Mouse (Mus musculus): Measurements from ENCODE around the gene Mmp24. TPM values are rescaled to one million over a fixed set of nuclear protein-coding genes. Genes with fewer than 3 reads are reported as not detected.

Gene Mmp24
- polyA plus RNA-seq, 1 experiment from 2014 or later: 0.05 TPM

DNA sequence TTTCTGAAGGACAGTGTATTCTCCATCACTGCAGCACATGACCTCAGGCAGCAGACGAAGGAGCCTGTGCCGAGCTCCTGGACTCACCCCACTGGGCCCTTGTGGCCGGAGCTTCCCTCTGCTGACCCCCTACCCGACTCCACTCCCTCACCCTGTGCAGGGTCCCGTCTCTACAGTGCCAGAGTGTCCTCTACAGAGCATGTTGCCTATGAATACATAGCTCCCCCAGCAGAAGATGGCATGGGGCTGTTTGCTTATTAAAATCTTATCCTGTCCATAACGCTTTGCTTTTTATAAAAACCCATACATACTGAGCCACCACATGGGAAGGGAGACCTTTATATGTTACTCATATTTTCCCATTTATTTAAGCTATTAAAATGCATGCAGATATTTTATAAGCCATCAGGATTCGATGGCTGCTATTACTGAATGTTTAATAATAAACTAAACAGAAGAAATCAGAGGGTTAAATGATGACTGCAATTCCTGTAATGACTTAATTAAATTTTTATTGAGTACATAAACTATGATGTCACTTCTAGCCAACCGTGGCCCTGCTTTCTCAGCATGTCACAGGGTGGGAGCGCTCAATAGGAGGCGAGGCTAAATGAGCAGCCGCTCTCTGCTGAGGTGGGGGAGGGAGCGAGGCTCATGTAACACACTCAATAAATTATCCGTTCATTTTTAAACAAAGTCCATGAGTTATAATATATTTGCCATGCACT, 87.6 kb downstream of the Mmp24 start:
- WGBS: 85% methylated on average over 13 of the region's 13 CpGs
- Histone ChIP-seq H3K27ac (ENCODE audit: poor library complexity, severe bottlenecking) (no peak overlapping the region), H3K4me2 (no peak overlapping the region), H3K4me1 (replicated peaks) (no peaks in the 10 kb centered on the region), H3K9me3 (replicated peaks) (no peaks in the 10 kb centered on the region), H3K27me3 (replicated peaks) (no peaks in the 10 kb centered on the region), H3K9ac (no peak overlapping the region), H3K4me3 (no peak overlapping the region), H3K36me3 (peaks cover 29% of the 10 kb centered on the region)
- no peak for ATAC-seq (ENCODE audit: insufficient number of reproducible peaks, low FRiP score)

DNA sequence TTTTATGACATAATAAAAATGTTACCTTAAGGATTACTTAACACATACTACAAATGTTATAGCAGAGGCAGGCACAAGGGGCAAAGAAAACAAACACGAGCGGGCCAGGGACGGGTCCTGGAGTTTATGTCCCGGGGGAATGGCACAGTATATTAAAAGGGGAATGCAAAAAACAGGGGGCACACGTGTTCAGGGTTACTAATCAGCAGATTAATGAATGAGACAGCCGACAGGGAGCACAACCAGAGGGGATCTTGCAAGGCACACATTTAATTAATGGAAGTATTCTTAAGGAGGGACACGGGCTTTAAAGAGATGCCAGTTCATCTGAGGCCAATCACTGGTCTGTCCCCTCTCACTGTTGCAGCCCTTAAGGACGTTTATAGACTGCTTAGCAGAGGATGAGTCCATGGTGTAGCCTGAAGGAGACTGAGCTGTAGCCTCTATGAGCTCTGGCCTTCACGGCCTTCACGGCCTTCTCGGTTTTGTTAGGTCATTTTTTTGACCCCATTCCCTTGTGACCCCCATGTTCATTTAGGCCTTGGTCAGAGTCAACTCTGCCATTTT, 88.2 kb downstream of the Mmp24 start:
- H3K27me3 ChIP-seq (replicated peaks): no peaks in the 10 kb centered on the region
- no peak overlapping the region for H3K9ac ChIP-seq
- H3K4me1 ChIP-seq (replicated peaks): no peaks in the 10 kb centered on the region
- H3K4me3 ChIP-seq: no peak overlapping the region
- ATAC-seq (ENCODE audit: insufficient number of reproducible peaks, low FRiP score): no peak
- H3K36me3 ChIP-seq: peaks cover 32% of the 10 kb centered on the region
- H3K9me3 ChIP-seq (replicated peaks): no peaks in the 10 kb centered on the region
- no peak overlapping the region for H3K27ac ChIP-seq (ENCODE audit: poor library complexity, severe bottlenecking)
- 81% methylated on average over 11 of the region's 11 CpGs for WGBS
- no peak overlapping the region for H3K4me2 ChIP-seq

Other genes starting within 250 kb of the Mmp24 start
- gene Gss, start 182.5 kb upstream of the Mmp24 start, polyA plus RNA-seq (2016; fragmentation: Nextera tagmentation; extraction: Ambion mirVana): 20.2 and 21.3 TPM in 2 replicates
- 22.1 and 24.4 TPM in 2 replicates for gene Myh7b, start 164.1 kb upstream of the Mmp24 start, polyA plus RNA-seq (2016; fragmentation: Nextera tagmentation; extraction: Ambion mirVana)
- gene Trpc4ap, start 83.0 kb upstream of the Mmp24 start, polyA plus RNA-seq (2016; fragmentation: Nextera tagmentation; extraction: Ambion mirVana): 115 and 117 TPM in 2 replicates
- gene Edem2, start 45.9 kb upstream of the Mmp24 start, polyA plus RNA-seq (2016; fragmentation: Nextera tagmentation; extraction: Ambion mirVana): 26.4 and 26.7 TPM in 2 replicates
- not detected in 2 replicates for gene Gm17581, start 39.5 kb upstream of the Mmp24 start, polyA plus RNA-seq (2016; fragmentation: Nextera tagmentation; extraction: Ambion mirVana)
- gene Procr, start 24.2 kb upstream of the Mmp24 start, polyA plus RNA-seq (2016; fragmentation: Nextera tagmentation; extraction: Ambion mirVana): 7.2 and 9.1 TPM in 2 replicates
- gene BC029722, start 44.1 kb downstream of the Mmp24 start, polyA plus RNA-seq (2016; fragmentation: Nextera tagmentation; extraction: Ambion mirVana): 8.9 and 9.4 TPM in 2 replicates
- 110 and 116 TPM in 2 replicates for gene Eif6, start 51.6 kb downstream of the Mmp24 start, polyA plus RNA-seq (2016; fragmentation: Nextera tagmentation; extraction: Ambion mirVana)
- gene Fam83c, start 59.5 kb downstream of the Mmp24 start, polyA plus RNA-seq (2016; fragmentation: Nextera tagmentation; extraction: Ambion mirVana): 0.06 and 0.15 TPM in 2 replicates
- gene Uqcc1, start 155.0 kb downstream of the Mmp24 start, polyA plus RNA-seq (2016; fragmentation: Nextera tagmentation; extraction: Ambion mirVana): 96.6 and 110 TPM in 2 replicates
- not detected in 2 replicates for gene Gm15557, start 165.4 kb downstream of the Mmp24 start, polyA plus RNA-seq (2016; fragmentation: Nextera tagmentation; extraction: Ambion mirVana)
- 0.36 and 0.42 TPM in 2 replicates for gene Gdf5, start 170.0 kb downstream of the Mmp24 start, polyA plus RNA-seq (2016; fragmentation: Nextera tagmentation; extraction: Ambion mirVana)
- gene Cep250, start 181.1 kb downstream of the Mmp24 start, polyA plus RNA-seq (2016; fragmentation: Nextera tagmentation; extraction: Ambion mirVana): 10.7 and 13.0 TPM in 2 replicates
- 0.93 and 1.1 TPM in 2 replicates for gene 6430550D23Rik, start 232.6 kb downstream of the Mmp24 start, polyA plus RNA-seq (2016; fragmentation: Nextera tagmentation; extraction: Ambion mirVana)
- gene Ergic3, start 232.7 kb downstream of the Mmp24 start, polyA plus RNA-seq (2016; fragmentation: Nextera tagmentation; extraction: Ambion mirVana): 137 and 142 TPM in 2 replicates